Mouse (Mus musculus) testis, postnatal 10 days (tissue): Measurements from ENCODE around the gene Frg2f1.

Source experiments
- DNase-seq: peaks from one replicate; pipeline ENCODE4 v3.0.0; 2021; ENCODE audit warnings: low spot score

The Frg2f1 gene

DNA sequence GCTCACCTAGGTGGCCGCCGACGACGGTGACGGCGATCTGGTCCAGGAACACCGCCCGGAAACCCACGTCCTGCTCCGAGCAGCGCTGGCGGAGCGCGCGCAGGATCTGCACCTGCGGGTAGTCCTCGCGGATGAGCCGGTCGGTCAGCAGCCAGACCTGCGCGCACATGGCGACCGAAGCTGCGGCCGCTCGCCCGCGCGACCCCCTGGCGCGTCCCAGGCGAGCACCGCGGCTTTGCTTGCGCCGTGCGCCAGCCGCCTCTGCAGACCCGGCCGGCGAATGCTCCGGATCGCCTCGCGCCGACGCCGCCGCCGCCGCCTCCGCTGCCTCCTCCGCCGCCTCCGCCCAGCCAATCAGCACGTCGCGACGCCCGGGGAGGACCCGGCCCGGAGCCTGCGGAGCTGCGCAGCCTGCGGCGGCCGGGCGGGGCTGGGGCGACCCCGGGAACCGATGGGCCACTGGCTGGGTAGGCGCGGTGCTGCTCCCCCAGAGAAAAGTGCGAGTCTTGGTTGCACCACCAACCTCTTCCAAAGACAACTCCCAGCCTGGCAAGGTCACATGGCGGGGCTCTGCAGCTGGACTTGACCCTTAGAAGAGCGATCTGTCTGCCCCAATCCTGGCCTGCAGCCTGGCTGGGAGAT is 46.9 kb downstream of the Frg2f1 start, which contains the start of gene Rimkla:
TSS of gene Rimkla (minus strand) at position 338 of the 642 bp plus-strand sequence.
- peak; percentile 76 for DNase-seq

DNA sequence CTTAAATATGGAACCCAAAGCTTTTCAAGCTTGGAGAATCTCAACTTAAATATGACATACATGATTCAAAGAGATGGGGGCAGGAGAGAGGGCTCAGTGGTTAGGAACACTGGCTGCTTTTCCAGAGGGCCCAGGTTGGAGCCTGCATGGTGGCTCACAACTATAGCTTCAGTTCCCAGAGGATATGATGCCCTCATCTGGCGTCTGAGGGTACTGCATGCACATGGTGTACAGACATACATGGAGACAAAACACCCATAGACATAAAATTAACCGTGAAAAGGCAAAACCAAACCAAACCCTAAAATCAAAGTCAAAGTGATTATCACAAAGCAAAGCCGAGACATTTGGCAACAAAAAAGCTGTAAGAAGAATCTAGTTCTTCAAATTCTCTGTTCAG is 48.5 kb downstream of the Frg2f1 start:
- peak; percentile 69 for DNase-seq

- no peak for DNase-seq
These were observed 49.7 kb downstream of the Frg2f1 start for GRCm38 (mm10) chr4:119489666-119490065.

DNA sequence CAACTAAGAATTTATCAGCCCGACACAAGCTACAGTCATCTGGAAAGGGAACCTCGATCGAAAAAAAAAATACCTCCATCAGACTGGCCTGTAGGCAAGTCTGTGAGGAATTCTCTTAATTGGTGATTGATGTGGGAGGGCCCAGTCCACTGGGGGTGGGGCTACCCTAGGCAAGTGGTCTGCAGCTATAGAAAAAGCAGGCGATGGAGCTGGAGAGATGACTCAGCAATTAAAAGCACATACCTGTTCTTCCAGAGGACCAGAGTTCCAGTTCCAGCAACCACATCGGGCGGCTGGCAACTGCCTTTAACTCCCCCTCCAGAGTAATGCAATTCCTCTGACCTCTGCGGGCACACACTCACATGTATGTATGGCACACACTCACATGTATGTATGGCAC is 54.4 kb downstream of the Frg2f1 start:
- DNase-seq = no peak

DNA sequence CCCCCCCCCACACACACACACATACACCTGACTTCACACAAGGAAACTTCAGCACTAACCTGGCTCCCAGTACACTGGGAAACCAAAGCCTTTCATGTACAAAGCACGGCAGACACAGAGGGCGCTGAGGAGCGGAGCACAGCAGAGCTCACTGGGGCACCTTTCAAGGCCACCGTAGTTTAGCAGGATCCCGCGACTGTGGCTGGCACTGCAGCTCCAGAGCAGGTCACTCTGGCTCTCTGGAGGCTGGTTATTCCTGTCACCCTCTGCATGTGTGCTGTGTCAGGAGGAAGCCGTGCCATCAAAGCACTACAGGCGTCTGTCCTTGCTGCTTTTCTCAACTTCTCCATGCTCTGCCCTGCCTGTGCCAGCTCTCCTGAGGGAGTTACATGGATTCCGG is 56.3 kb downstream of the Frg2f1 start:
- peak; percentile 72 for DNase-seq
